In the genomic region with DNA sequence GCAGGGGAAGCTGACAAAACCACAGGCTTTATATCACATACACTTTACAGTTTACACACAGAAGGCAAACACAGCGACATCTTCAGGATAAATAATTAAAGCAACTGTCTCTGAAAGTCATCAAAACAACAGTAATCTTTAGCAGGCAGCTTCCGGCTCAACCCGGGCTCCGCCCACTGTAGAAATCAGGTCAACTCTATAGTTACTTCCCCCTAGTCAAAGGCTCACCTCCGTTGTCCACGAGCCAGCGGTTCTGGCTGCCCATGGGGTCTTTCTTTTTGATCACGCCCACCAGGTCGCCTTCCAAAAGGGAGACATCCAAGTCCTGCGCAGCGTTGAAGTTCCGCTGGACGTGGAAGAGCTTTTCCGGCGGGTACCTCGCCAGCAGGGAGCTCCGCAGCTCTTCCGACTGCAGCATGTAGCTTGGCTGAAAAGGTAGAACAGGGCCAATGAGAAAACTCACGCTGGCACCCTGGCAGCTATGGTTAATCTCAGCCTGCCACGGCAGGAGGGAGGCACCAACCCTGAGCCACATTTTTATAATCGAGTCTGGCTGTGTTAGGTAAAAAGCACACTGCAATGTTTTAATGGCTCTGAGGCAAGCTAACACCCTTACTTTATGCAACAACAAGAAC, we compare ENCODE assay signal across 11 mouse cellular contexts.
A peak's percentile ranks its signal among the peaks of the same experiment; 100 is the strongest.
DNase-seq lines count a peak whose midpoint lies in the region; ATAC-seq and TF ChIP-seq lines count a peak whose summit lies in the region.
"Had no signal": no experiment of that assay in that cellular context is flagged by ENCODE, and none has a peak within 500 bp of the region (broad histone marks: within the 10 kb centered on the region; RNA-seq: fewer than 3 reads in every experiment).

No protein-coding gene starts in this region.

- H3K4me3 ChIP-seq in kidney, adult 2 months (ENCODE audit: insufficient read depth, low read depth, low read length): no peak overlapping the region
- H3K4me3 ChIP-seq: neural tube, embryonic 13.5 days had no signal

- ATAC-seq in common myeloid progenitor, adult 5-6 weeks (replicated peaks; ENCODE audit: low read depth, poor library complexity, severe bottlenecking): peak; percentile 93

- peaks cover 7% of the 10 kb centered on the region for H3K36me3 ChIP-seq in kidney, adult 2 months (ENCODE audit: control insufficient read depth, insufficient read depth, low read length)
- H3K36me3 ChIP-seq: G1E had no signal

- 80% methylated on average over 21 of the region's 21 CpGs for whole genome bisulfite sequencing in kidney, adult 2 months

- TF ChIP-seq CTCF in kidney, adult 2 months (conservative IDR thresholded peaks at IDR 0.05; ENCODE audit: insufficient read depth, insufficient read length, low read depth, low read length): no peak

- peak; percentile 53 for DNase-seq in kidney, adult 2 months
- DNase-seq in kidney, postnatal 4 days: no peak
- DNase-seq in ZHBTc4 (ENCODE audit: low read depth, low spot score): peak; percentile 72
- DNase-seq in thymus, postnatal 0 days (ENCODE audit: low spot score): peak; percentile 80
- DNase-seq in lung, postnatal 36 days: no peak
- DNase-seq in right cerebral cortex, postnatal 10 days (ENCODE audit: low spot score in 2 of 2): no peak
- DNase-seq in gastrocnemius, postnatal 4 days (ENCODE audit: low spot score in 2 of 2): no peak

- no peak overlapping the region for H3K27ac ChIP-seq in kidney, adult 2 months (ENCODE audit: insufficient read depth, low read depth, low read length)
- H3K27ac ChIP-seq: macrophage; neural tube, embryonic 13.5 days had no signal

- H3K4me1 ChIP-seq in kidney, adult 2 months (ENCODE audit: control insufficient read depth, insufficient read depth, low read length): no peaks in the 10 kb centered on the region
- H3K4me1 ChIP-seq: neural tube, embryonic 13.5 days had no signal

- H3K27me3 ChIP-seq in kidney, adult 2 months (replicated peaks; ENCODE audit: control insufficient read depth, insufficient read depth, low read length): no peaks in the 10 kb centered on the region
- H3K27me3 ChIP-seq: neural tube, embryonic 13.5 days had no signal

- no peak for TF ChIP-seq POLR2A in kidney, adult 2 months (IDR thresholded peaks at IDR 0.05; ENCODE audit: low read depth, low read length)

Comparison
In these comparisons a context has a peak if more than half of its experiments do, and no peak if none do; other contexts are left out.
1. DNase-seq: peak in kidney, adult 2 months (single experiment), ZHBTc4 (single experiment) and thymus, postnatal 0 days (single experiment); none in kidney, postnatal 4 days (0 of 2), lung, postnatal 36 days (single experiment), right cerebral cortex, postnatal 10 days (0 of 2) and gastrocnemius, postnatal 4 days (0 of 2).